Mouse (Mus musculus) midbrain, embryonic 15.5 days (tissue): ENCODE measurements around the gene Trem2. TPM values are rescaled to one million over a fixed set of nuclear protein-coding genes. Genes with fewer than 3 reads are reported as not detected.

ENCODE experiments used
- ATAC-seq: fragments of 200-750 bp; cut with Nextera tagmentation; replicated peaks from 2 replicates; pipeline ENCODE4 v1.8.0; 2017; ENCODE audit warnings: moderate TSS enrichment
- H3K27ac ChIP-seq: fragments of 300-500 bp; sonication (generic); 2 replicates; pipeline ENCODE4 v1.5.1; 2015; ENCODE audit warnings: mild to moderate bottlenecking, inconsistent platforms
- H3K27me3 ChIP-seq: fragments of 300-500 bp; sonication (generic); replicated peaks from 2 replicates; pipeline ENCODE4 v1.6.1; 2015; ENCODE audit warnings: inconsistent platforms
- H3K36me3 ChIP-seq: fragments of 300-500 bp; sonication (generic); replicated peaks from 2 replicates; pipeline ENCODE4 v1.6.1; 2015; ENCODE audit warnings: inconsistent platforms
- H3K4me1 ChIP-seq: fragments of 300-500 bp; sonication (generic); 2 replicates; pipeline ENCODE4 v1.6.1; 2015; ENCODE audit warnings: inconsistent platforms
- H3K4me2 ChIP-seq: fragments of 300-500 bp; sonication (generic); 2 replicates; pipeline ENCODE4 v1.6.1; 2015; ENCODE audit warnings: inconsistent platforms, mild to moderate bottlenecking, moderate library complexity
- H3K4me3 ChIP-seq: fragments of 300-500 bp; sonication (generic); 2 replicates; pipeline ENCODE4 v1.5.1; 2015; ENCODE audit warnings: mild to moderate bottlenecking, inconsistent platforms
- H3K9ac ChIP-seq: fragments of 300-500 bp; sonication (generic); 2 replicates; pipeline ENCODE4 v1.6.1; 2015; ENCODE audit warnings: mild to moderate bottlenecking, inconsistent platforms
- H3K9me3 ChIP-seq: fragments of 300-500 bp; sonication (generic); 2 replicates; pipeline ENCODE4 v1.6.1; 2016; ENCODE audit warnings: inconsistent platforms
- WGBS: fragments of 180-500 bp; shearing (Covaris S2); methylation state at CpG from one replicate; pipeline ENCODE4 v1.1.7; 2015; ENCODE audit warnings: mixed read lengths; 5-methylcytosine and 5-hydroxymethylcytosine counted together
- polyA plus RNA-seq: library from polyadenylated mRNA; unstranded; fragments of >200 nt; fragmentation: Nextera tagmentation; extraction: Ambion mirVana; gene quantifications from 2 replicates; pipeline ENCODE4 v1.2.1, GENCODE M21; 2015

Trem2 gene
- polyA plus RNA-seq, 1 experiment from 2014 or later: 4.2 TPM

GRCm38 (mm10) chr17:48388666-48389065 is 42.5 kb downstream of the Trem2 start:
- H3K27ac ChIP-seq: no peak overlapping the region
- no peaks in the 10 kb centered on the region for H3K4me1 ChIP-seq
- no peak overlapping the region for H3K9ac ChIP-seq
- no peak overlapping the region for H3K4me2 ChIP-seq
- ATAC-seq: no peak
- no peak overlapping the region for H3K4me3 ChIP-seq
- H3K36me3 ChIP-seq: peaks cover 52% of the 10 kb centered on the region
- no peaks in the 10 kb centered on the region for H3K27me3 ChIP-seq
- WGBS: 90% methylated on average over 2 of the region's 2 CpGs
- H3K9me3 ChIP-seq: no peaks in the 10 kb centered on the region

- H3K9ac ChIP-seq: no peak overlapping the region
- ATAC-seq: no peak
- peaks cover 59% of the 10 kb centered on the region for H3K36me3 ChIP-seq
- WGBS: 96% methylated on average over 5 of the region's 5 CpGs
- H3K4me3 ChIP-seq: no peak overlapping the region
- H3K27me3 ChIP-seq: no peaks in the 10 kb centered on the region
- no peaks in the 10 kb centered on the region for H3K9me3 ChIP-seq
- no peak overlapping the region for H3K27ac ChIP-seq
- H3K4me1 ChIP-seq: no peaks in the 10 kb centered on the region
- no peak overlapping the region for H3K4me2 ChIP-seq
These were observed 43.2 kb downstream of the Trem2 start for GRCm38 (mm10) chr17:48389442-48389841.

GRCm38 (mm10) chr17:48391446-48391845 is 45.2 kb downstream of the Trem2 start:
- 94% methylated on average over 5 of the region's 5 CpGs for WGBS

GRCm38 (mm10) chr17:48392616-48393015 is 46.4 kb downstream of the Trem2 start:
- no peak for ATAC-seq
- Histone ChIP-seq H3K27ac (no peak overlapping the region), H3K36me3 (peaks cover 72% of the 10 kb centered on the region)

More at GRCm38 (mm10) chr17:48391446-48391845, 45.2 kb downstream of the Trem2 start:
- no peak overlapping the region for H3K4me3 ChIP-seq
- H3K9ac ChIP-seq: no peak overlapping the region
- no peak overlapping the region for H3K4me2 ChIP-seq
- H3K4me1 ChIP-seq: no peaks in the 10 kb centered on the region
- no peaks in the 10 kb centered on the region for H3K9me3 ChIP-seq
- no peak for ATAC-seq
- H3K36me3 ChIP-seq: peaks cover 68% of the 10 kb centered on the region
- no peaks in the 10 kb centered on the region for H3K27me3 ChIP-seq
- no peak overlapping the region for H3K27ac ChIP-seq

GRCm38 (mm10) chr17:48401710-48402109 is 55.5 kb downstream of the Trem2 start:
- ATAC-seq: no peak
- no peak overlapping the region for H3K9ac ChIP-seq
- WGBS: 82% methylated on average over 4 of the region's 4 CpGs
- H3K27me3 ChIP-seq: no peaks in the 10 kb centered on the region
- H3K36me3 ChIP-seq: peaks cover 9% of the 10 kb centered on the region; the same call in 1 of the 2 replicates
- no peak overlapping the region for H3K4me2 ChIP-seq
- no peaks in the 10 kb centered on the region for H3K4me1 ChIP-seq
- H3K4me3 ChIP-seq: no peak overlapping the region
- no peak overlapping the region for H3K27ac ChIP-seq
- H3K9me3 ChIP-seq: no peaks in the 10 kb centered on the region

More at GRCm38 (mm10) chr17:48392616-48393015, 46.4 kb downstream of the Trem2 start:
- H3K4me1 ChIP-seq: no peaks in the 10 kb centered on the region
- no peaks in the 10 kb centered on the region for H3K9me3 ChIP-seq
- no peaks in the 10 kb centered on the region for H3K27me3 ChIP-seq
- whole genome bisulfite sequencing: 93% methylated on average over 3 of the region's 3 CpGs
- H3K4me2 ChIP-seq: no peak overlapping the region
- no peak overlapping the region for H3K4me3 ChIP-seq
- no peak overlapping the region for H3K9ac ChIP-seq

- ATAC-seq: no peak
- H3K27ac ChIP-seq: no peak overlapping the region
- 95% methylated on average over 3 of the region's 3 CpGs for WGBS
These were observed 56.5 kb downstream of the Trem2 start for GRCm38 (mm10) chr17:48402751-48403150.

More at GRCm38 (mm10) chr17:48402751-48403150, 56.5 kb downstream of the Trem2 start:
- Histone ChIP-seq H3K9ac (no peak overlapping the region), H3K27me3 (no peaks in the 10 kb centered on the region), H3K9me3 (no peaks in the 10 kb centered on the region), H3K36me3 (peaks cover 7% of the 10 kb centered on the region; the same call in 1 of the 2 replicates), H3K4me2 (no peak overlapping the region), H3K4me1 (peaks cover 9% of the 10 kb centered on the region), H3K4me3 (no peak overlapping the region)

Other genes starting within 250 kb of the Trem2 start
- not detected in 2 replicates for gene 9830107B12Rik, start 200.1 kb upstream of the Trem2 start, polyA plus RNA-seq
- gene A530064D06Rik, start 179.1 kb upstream of the Trem2 start, polyA plus RNA-seq: not detected in 2 replicates
- gene Trem1, start 113.6 kb upstream of the Trem2 start, polyA plus RNA-seq: not detected in 2 replicates
- gene Trem3, start 98.6 kb upstream of the Trem2 start, polyA plus RNA-seq: not detected in 2 replicates
- not detected in 2 replicates for gene Treml4, start 82.1 kb upstream of the Trem2 start, polyA plus RNA-seq
- 0.08 TPM in 1 of 2 replicates, not detected in the other for gene Treml2, start 46.9 kb upstream of the Trem2 start, polyA plus RNA-seq
- gene B430306N03Rik, start 30.3 kb upstream of the Trem2 start, polyA plus RNA-seq: 0.09 and 0.22 TPM in 2 replicates
- 0.41 TPM in 2 replicates for gene Treml1, start 13.5 kb downstream of the Trem2 start, polyA plus RNA-seq
- gene Nfya, start 63.5 kb downstream of the Trem2 start, polyA plus RNA-seq: 12.2 and 12.3 TPM in 2 replicates
- gene Oard1, start 63.6 kb downstream of the Trem2 start, polyA plus RNA-seq: 38.3 and 41.3 TPM in 2 replicates
- gene Apobec2, start 86.5 kb downstream of the Trem2 start, polyA plus RNA-seq: 0.31 and 0.55 TPM in 2 replicates
- 1.7 and 2.6 TPM in 2 replicates for gene Tspo2, start 105.1 kb downstream of the Trem2 start, polyA plus RNA-seq
- gene Unc5cl, start 108.5 kb downstream of the Trem2 start, polyA plus RNA-seq: 0.22 and 0.23 TPM in 2 replicates